Mouse (Mus musculus) kidney, postnatal 10 days (tissue): ENCODE results near the gene Rassf7.
A peak's percentile ranks its signal among the peaks of the same experiment; 100 is the strongest.

Experiments used
- DNase-seq: peaks from one replicate; pipeline ENCODE4 v3.0.0; 2021; ENCODE audit warnings: mixed read lengths

Rassf7 gene

GRCm38 (mm10) chr7:141215101-141215879 lies at the start of gene Rassf7:
TSS of gene Rassf7 (plus strand) at chr7:141215860.
- DNase-seq: peak; percentile 97

DNA sequence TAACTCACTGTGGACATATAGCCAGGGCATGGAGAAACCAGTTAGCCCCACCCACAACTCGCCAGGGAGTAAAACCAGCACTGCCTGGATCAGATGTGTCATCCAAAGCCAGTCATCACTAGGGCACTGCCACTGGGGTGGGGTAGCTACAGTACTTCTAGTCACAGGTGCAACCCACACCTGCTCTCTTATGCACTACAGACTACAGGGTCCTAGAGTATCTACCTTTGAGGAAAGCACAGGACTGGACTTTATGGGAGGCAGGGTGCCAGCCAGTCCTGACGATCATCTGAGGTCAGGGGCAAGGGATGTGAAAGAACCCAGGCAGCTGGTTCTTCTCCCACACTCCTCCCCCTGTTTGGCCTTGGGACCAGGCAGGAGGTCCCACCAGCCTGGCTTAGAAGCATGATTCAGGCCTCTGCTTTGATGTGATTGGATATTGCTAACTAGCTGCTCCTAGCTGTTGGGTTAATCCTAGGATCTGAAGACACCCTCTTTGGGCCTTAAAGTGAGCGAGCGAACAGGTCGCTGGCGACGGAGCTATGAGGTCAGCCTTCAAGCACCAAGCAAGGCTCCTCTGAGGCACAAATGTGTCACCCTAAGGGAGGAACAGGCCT lies 47.7 kb upstream of the Rassf7 start:
- DNase-seq: peak; percentile 55

- DNase-seq: peak; percentile 80
Measured at GRCm38 (mm10) chr7:141168518-141168953, 47.1 kb upstream of the Rassf7 start.

GRCm38 (mm10) chr7:141169300-141169699 lies 46.4 kb upstream of the Rassf7 start:
- no peak for DNase-seq

GRCm38 (mm10) chr7:141169866-141170265 lies 45.8 kb upstream of the Rassf7 start:
- DNase-seq: no peak

GRCm38 (mm10) chr7:141172116-141173006 lies 43.3 kb upstream of the Rassf7 start, which contains the start of gene Rnh1:
TSS of gene Rnh1 (minus strand) at chr7:141172857.
- DNase-seq: peak; percentile 95

GRCm38 (mm10) chr7:141173323-141173850 lies 42.3 kb upstream of the Rassf7 start:
- DNase-seq: no peak

DNA sequence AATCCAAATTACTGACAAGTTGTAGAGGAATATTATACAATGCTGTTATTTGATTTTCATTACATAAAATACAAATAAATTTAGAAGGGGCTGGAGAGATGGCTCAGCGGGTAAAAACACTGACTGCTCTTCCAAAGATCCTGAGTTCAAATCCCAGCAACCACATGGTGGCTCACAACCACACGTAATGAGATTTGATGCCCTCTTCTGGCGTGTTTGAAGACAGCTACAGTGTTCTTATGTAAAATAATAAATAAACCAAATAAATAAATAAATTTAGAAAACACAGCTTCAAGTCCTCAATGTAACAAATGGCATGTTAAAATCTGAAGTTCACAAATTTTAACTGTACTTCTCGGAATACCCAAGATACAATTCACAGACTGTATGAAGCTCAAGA lies 40.6 kb upstream of the Rassf7 start:
- DNase-seq: no peak

DNA sequence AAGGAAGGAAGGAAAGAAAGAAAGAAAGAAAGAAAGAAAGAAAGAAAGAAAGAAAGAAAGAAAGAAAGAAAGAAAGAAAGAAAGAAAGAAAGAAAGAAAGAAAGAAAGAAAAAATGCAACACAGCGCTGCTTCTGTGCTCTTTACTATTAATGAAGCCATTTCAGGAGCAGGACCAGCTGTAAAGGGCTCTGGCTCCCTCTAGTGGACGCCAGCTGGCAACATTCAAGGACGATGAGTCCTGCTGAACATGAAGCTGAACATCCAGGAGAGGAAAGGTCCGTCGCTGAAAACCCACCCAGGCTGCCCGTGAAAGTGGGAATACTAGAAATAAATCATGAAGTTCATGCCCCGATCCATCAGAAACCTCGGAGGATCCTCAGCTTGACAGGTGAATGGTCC lies 39.5 kb upstream of the Rassf7 start:
- DNase-seq: peak; percentile 94

GRCm38 (mm10) chr7:141188194-141188593 lies 27.5 kb upstream of the Rassf7 start:
- no peak for DNase-seq

GRCm38 (mm10) chr7:141188733-141189132 lies 26.9 kb upstream of the Rassf7 start:
- DNase-seq: no peak

GRCm38 (mm10) chr7:141190220-141190619 lies 25.4 kb upstream of the Rassf7 start:
- no peak for DNase-seq

DNA sequence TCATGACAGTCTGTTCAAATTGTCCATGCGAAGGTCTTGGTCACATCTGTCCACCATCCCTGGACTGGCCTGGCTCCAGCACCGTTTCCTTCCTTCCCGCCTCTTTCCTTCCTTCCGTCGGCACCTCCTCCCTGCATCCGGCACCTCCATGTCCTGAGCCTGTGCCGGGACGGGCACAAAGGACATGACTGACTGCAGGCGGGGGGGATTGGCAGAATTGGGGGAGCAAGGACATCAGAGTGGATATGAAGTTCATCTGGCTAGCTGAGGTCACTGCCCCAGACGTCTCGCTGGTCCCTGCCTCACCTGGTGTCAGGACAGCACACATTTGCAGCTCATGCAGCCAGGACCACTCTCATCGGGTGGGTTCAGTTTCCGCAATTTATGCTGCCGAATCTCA lies 24.6 kb upstream of the Rassf7 start:
- DNase-seq: peak; percentile 71

DNA sequence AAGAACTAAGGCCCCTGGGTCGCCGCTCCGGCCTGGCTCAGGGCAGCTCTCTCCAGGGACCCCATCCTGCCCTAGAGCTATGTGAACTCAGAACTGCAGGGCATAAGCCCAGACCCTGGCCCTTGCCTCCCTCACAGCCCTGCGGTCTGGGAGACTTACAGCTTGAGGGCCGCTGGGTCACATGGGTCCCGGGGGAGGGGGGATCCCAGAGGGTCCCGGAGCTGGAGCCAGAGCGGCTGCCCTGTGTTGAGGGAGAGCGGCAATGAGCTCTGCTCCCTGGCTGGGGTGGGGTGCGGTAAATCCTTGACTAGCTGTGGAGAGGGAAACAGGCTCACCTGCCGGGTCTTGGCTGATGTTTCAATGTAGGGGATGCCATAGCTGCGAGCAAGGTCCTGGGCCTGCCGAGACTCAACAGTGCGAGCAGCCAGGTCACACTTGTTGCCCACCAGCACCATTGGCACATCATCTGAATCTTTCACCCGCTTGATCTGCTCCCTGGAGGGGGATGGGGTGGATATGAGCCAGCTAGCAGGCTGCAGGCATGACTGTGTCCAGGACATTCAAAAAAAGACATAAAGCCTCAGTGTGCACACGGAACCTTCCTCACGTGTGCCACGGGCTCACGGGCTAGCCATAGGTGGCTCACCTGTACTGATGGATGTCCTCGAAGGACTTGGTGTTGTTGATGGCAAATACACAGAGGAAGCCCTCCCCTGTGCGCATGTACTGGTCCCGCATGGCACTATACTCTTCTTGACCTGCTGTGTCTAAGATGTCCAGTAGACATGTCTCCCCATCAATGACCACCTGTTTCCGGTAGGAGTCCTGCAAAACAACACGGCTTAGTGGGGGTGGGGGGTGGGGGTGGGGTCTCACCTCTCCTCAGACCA lies 23.6 kb upstream of the Rassf7 start:
- peak; percentile 26 for DNase-seq

GRCm38 (mm10) chr7:141192776-141193347 lies 22.8 kb upstream of the Rassf7 start:
- peak; percentile 33 for DNase-seq

- DNase-seq: peak; percentile 67
Measured at GRCm38 (mm10) chr7:141193348-141193856, 22.3 kb upstream of the Rassf7 start.

GRCm38 (mm10) chr7:141193948-141194347 lies 21.7 kb upstream of the Rassf7 start, which contains the start of the genes Hras and Lrrc56:
TSS of gene Hras (minus strand) at chr7:141194005.
TSS of gene Lrrc56 (plus strand) at chr7:141194157.
- DNase-seq: peak; percentile 99

DNA sequence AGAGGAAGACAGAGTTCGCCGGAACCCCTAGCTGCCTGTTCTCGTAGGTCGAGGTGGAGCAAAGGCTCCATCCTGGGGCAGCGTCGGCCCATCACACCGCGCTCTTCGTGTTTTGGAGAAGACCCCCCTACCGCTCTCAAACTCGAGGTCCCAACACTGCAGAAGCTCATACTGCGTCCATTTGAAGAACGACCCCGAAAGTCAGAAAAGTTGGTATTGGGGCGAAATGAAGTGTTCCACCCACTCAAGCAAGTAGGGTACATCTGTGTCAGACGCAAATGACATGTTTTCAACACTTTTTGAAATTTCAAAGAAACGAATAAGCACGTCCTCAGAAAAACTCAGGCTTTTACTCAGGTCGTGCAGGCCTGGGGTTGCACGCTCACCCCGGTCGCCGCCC lies 21.3 kb upstream of the Rassf7 start:
- no peak for DNase-seq

DNA sequence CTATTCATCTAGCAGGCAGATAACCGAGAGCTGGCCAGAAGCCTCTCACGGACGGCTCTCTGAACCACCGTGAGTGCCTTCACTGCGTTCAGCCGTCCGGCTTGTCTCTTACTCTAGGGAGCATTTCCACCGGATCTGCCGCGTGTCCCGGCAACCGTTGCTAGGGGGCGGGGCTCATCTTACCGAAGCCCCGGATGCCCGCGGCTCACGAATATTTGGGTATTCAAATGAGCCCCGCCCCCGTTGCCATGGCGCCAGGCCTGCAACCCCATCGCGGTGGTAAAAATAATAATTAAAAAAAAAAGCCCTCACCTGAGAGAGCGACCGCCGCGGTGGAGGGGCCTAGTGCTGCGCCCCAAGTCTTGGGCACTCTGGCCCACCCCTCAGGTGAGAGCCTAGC lies 20.8 kb upstream of the Rassf7 start:
- DNase-seq: peak; percentile 97

DNA sequence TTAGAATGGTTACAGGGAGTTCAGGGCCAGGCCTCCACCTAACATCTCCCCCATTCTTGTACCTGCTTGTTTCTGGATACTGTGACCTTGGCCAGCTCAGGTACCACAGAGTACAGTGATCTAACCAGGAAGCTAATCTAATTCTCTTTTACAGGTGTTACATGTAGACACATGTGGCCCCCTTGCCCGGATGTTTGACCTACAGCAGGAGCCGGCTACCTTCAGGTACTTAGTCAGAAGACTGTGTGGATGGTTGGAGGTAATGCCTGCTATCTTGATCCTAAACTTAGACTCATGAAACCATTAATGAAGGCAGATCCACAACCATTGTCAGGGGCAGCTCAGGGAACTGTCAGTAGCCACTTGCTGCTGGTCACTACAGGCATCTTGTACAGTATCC lies 19.9 kb upstream of the Rassf7 start:
- DNase-seq: no peak

- no peak for DNase-seq
Measured at GRCm38 (mm10) chr7:141196619-141197282, 18.9 kb upstream of the Rassf7 start.
